ENCODE assay signal across 8 mouse cellular contexts in genomic region chr8:106060521-106060920, GRCm38 (mm10). TPM values are rescaled to one million over a fixed set of nuclear protein-coding genes. Genes with fewer than 3 reads are reported as not detected.
A peak's percentile ranks its signal among the peaks of the same experiment; 100 is the strongest.
DNase-seq lines count a peak whose midpoint lies in the region; ATAC-seq and TF ChIP-seq lines count a peak whose summit lies in the region.

No protein-coding gene starts in this region.

- no peak for ATAC-seq in erythroblast, adult 5-6 weeks (replicated peaks; ENCODE audit: low FRiP score, poor library complexity, severe bottlenecking)
- no peak for ATAC-seq in limb, embryonic 13.5 days (ENCODE audit: low FRiP score, low read depth)
- no peak for ATAC-seq in stomach, postnatal 0 days (ENCODE audit: low FRiP score, low TSS enrichment)
- no peak for ATAC-seq in erythroid progenitor cell, adult 5-6 weeks (replicated peaks; ENCODE audit: low FRiP score, poor library complexity, severe bottlenecking)

- intact Hi-C loops in left cerebral cortex, postnatal 14 days (cut with DNase I) = no loop called here

- H3K9ac ChIP-seq in limb, embryonic 13.5 days = peak overlapping the region; percentile 92
- H3K9ac ChIP-seq in stomach, postnatal 0 days (ENCODE audit: low read length) = peak overlapping the region; percentile 88; the same call in 1 of the 2 replicates

- H3K27me3 ChIP-seq in erythroblast, embryonic 14.5 days (ENCODE audit: control insufficient read depth) = no peaks in the 10 kb centered on the region
- no peaks in the 10 kb centered on the region for H3K27me3 ChIP-seq in limb, embryonic 13.5 days
- no peaks in the 10 kb centered on the region for H3K27me3 ChIP-seq in stomach, postnatal 0 days (ENCODE audit: control insufficient read depth, insufficient read depth, low read length)

- peak overlapping the region; percentile 67 for H3K4me2 ChIP-seq in limb, embryonic 13.5 days (replicated peaks)
- H3K4me2 ChIP-seq in stomach, postnatal 0 days (replicated peaks; ENCODE audit: low read depth) = peak overlapping the region; percentile 69

- H3K9me3 ChIP-seq in erythroblast, embryonic 14.5 days (ENCODE audit: control insufficient read depth, low read length) = no peaks in the 10 kb centered on the region
- no peaks in the 10 kb centered on the region for H3K9me3 ChIP-seq in limb, embryonic 13.5 days
- no peaks in the 10 kb centered on the region for H3K9me3 ChIP-seq in stomach, postnatal 0 days (ENCODE audit: control insufficient read depth, low read length)

- TF ChIP-seq EP300 in stomach, postnatal 0 days (optimal IDR thresholded peaks at IDR 0.05) = no peak

- WGBS in limb, embryonic 13.5 days = 4% methylated on average over 3 of the region's 3 CpGs
- WGBS in stomach, postnatal 0 days = 4% methylated on average over 3 of the region's 3 CpGs

- peak overlapping the region; percentile 100 for H3K4me3 ChIP-seq in erythroblast, embryonic 14.5 days (replicated peaks)
- H3K4me3 ChIP-seq in limb, embryonic 13.5 days = peak overlapping the region; percentile 87
- peak overlapping the region; percentile 84 for H3K4me3 ChIP-seq in stomach, postnatal 0 days (ENCODE audit: low read depth, low read length)

- no peak overlapping the region for H3K27ac ChIP-seq in limb, embryonic 13.5 days
- no peak overlapping the region for H3K27ac ChIP-seq in stomach, postnatal 0 days (replicated peaks)

- peaks cover 55% of the 10 kb centered on the region for H3K4me1 ChIP-seq in erythroblast, embryonic 14.5 days (ENCODE audit: control insufficient read depth)
- peaks cover 24% of the 10 kb centered on the region for H3K4me1 ChIP-seq in limb, embryonic 13.5 days
- H3K4me1 ChIP-seq in stomach, postnatal 0 days (replicated peaks; ENCODE audit: control insufficient read depth, insufficient read depth) = no peaks in the 10 kb centered on the region

- peak; percentile 21 for DNase-seq in thymus, postnatal 0 days (ENCODE audit: low spot score)
- DNase-seq in thymus, postnatal 25 days = no peak
- DNase-seq in stomach, postnatal 0 days (ENCODE audit: low spot score) = no peak
- DNase-seq in left cerebral cortex, postnatal 14 days (ENCODE audit: low spot score in 2 of 2) = no peak

- H3K36me3 ChIP-seq in erythroblast, embryonic 14.5 days (ENCODE audit: control insufficient read depth) = peaks cover 7% of the 10 kb centered on the region
- H3K36me3 ChIP-seq in limb, embryonic 13.5 days = no peaks in the 10 kb centered on the region
- H3K36me3 ChIP-seq in stomach, postnatal 0 days (ENCODE audit: control insufficient read depth, insufficient read depth, low read length) = no peaks in the 10 kb centered on the region

- no peak for TF ChIP-seq CTCF in stomach, postnatal 0 days (IDR thresholded peaks at IDR 0.05; ENCODE audit: low read depth)

RNA-seq across cellular contexts. Expression of gene Nfatc3, which starts 1.9 kb away (rescaled TPM):
- 0.45 and 0.54 TPM in 2 replicates for polyA plus RNA-seq in erythroblast, embryonic 14.5 days (2012)
- 52.2 and 56.7 TPM in 2 replicates for total RNA-seq in erythroblast, adult 5-6 weeks (2015; ENCODE audit: low replicate concordance)
- total RNA-seq in erythroblast, adult 5-6 weeks (2017; ENCODE audit: low replicate concordance) = 24.5 and 32.7 TPM in 2 replicates
- 19.7 and 26.6 TPM in 2 replicates for polyA plus RNA-seq in thymus, postnatal 0 days (2015; fragmentation: Nextera tagmentation; extraction: Ambion mirVana)
- polyA plus RNA-seq in limb, embryonic 13.5 days (2015; fragmentation: Nextera tagmentation; extraction: Ambion mirVana) = 9.1 and 9.4 TPM in 2 replicates
- polyA plus RNA-seq in stomach, postnatal 0 days (2015; fragmentation: Nextera tagmentation; extraction: Ambion mirVana) = 2.5 TPM in 2 replicates
- total RNA-seq in left cerebral cortex, postnatal 14 days (2021) = 1 to 10 TPM; 9.2 to 9.7 TPM
- 71.3 and 80.4 TPM in 2 replicates for total RNA-seq in erythroid progenitor cell, adult 5-6 weeks (2015; ENCODE audit: low replicate concordance)
- total RNA-seq in erythroid progenitor cell, adult 5-6 weeks (2017; ENCODE audit: low replicate concordance) = 32.7 and 37.5 TPM in 2 replicates

RNA-seq across cellular contexts. Expression of gene Ddx28, which starts 48.8 kb away (rescaled TPM):
- 0.74 and 1.1 TPM in 2 replicates for polyA plus RNA-seq in erythroblast, embryonic 14.5 days (2012)
- 0.77 and 1.3 TPM in 2 replicates for total RNA-seq in erythroblast, adult 5-6 weeks (2015; ENCODE audit: low replicate concordance)
- total RNA-seq in erythroblast, adult 5-6 weeks (2017; ENCODE audit: low replicate concordance) = 1.9 and 6.6 TPM in 2 replicates
- polyA plus RNA-seq in thymus, postnatal 0 days (2015; fragmentation: Nextera tagmentation; extraction: Ambion mirVana) = 21.3 and 21.7 TPM in 2 replicates
- polyA plus RNA-seq in limb, embryonic 13.5 days (2015; fragmentation: Nextera tagmentation; extraction: Ambion mirVana) = 19.7 and 20.1 TPM in 2 replicates
- 9.2 and 10.0 TPM in 2 replicates for polyA plus RNA-seq in stomach, postnatal 0 days (2015; fragmentation: Nextera tagmentation; extraction: Ambion mirVana)
- 10 to 100 TPM; 13.4 to 13.8 TPM for total RNA-seq in left cerebral cortex, postnatal 14 days (2021)
- 1.8 and 4.6 TPM in 2 replicates for total RNA-seq in erythroid progenitor cell, adult 5-6 weeks (2015; ENCODE audit: low replicate concordance)
- 3.2 and 5.0 TPM in 2 replicates for total RNA-seq in erythroid progenitor cell, adult 5-6 weeks (2017; ENCODE audit: low replicate concordance)

RNA-seq across cellular contexts. Expression of gene Dpep2nb, which starts 54.7 kb away (rescaled TPM):
- polyA plus RNA-seq in erythroblast, embryonic 14.5 days (2012) = not detected in 2 replicates
- not detected in 2 replicates for total RNA-seq in erythroblast, adult 5-6 weeks (2015; ENCODE audit: low replicate concordance)
- not detected in 2 replicates for total RNA-seq in erythroblast, adult 5-6 weeks (2017; ENCODE audit: low replicate concordance)
- polyA plus RNA-seq in thymus, postnatal 0 days (2015; fragmentation: Nextera tagmentation; extraction: Ambion mirVana) = 0.20 TPM in 1 of 2 replicates, not detected in the other
- not detected in 2 replicates for polyA plus RNA-seq in limb, embryonic 13.5 days (2015; fragmentation: Nextera tagmentation; extraction: Ambion mirVana)
- not detected in 2 replicates for polyA plus RNA-seq in stomach, postnatal 0 days (2015; fragmentation: Nextera tagmentation; extraction: Ambion mirVana)
- not detected for total RNA-seq in left cerebral cortex, postnatal 14 days (2021)
- not detected in 2 replicates for total RNA-seq in erythroid progenitor cell, adult 5-6 weeks (2015; ENCODE audit: low replicate concordance)
- total RNA-seq in erythroid progenitor cell, adult 5-6 weeks (2017; ENCODE audit: low replicate concordance) = not detected in 2 replicates
